Mouse (Mus musculus): ENCODE results near the gene Acsf2.
"Not testable (repeated sequence)": the region's sequence is repeated elsewhere in the genome, so short reads cannot be mapped to it uniquely, and the experiment has no call there.

Gene Acsf2

DNA sequence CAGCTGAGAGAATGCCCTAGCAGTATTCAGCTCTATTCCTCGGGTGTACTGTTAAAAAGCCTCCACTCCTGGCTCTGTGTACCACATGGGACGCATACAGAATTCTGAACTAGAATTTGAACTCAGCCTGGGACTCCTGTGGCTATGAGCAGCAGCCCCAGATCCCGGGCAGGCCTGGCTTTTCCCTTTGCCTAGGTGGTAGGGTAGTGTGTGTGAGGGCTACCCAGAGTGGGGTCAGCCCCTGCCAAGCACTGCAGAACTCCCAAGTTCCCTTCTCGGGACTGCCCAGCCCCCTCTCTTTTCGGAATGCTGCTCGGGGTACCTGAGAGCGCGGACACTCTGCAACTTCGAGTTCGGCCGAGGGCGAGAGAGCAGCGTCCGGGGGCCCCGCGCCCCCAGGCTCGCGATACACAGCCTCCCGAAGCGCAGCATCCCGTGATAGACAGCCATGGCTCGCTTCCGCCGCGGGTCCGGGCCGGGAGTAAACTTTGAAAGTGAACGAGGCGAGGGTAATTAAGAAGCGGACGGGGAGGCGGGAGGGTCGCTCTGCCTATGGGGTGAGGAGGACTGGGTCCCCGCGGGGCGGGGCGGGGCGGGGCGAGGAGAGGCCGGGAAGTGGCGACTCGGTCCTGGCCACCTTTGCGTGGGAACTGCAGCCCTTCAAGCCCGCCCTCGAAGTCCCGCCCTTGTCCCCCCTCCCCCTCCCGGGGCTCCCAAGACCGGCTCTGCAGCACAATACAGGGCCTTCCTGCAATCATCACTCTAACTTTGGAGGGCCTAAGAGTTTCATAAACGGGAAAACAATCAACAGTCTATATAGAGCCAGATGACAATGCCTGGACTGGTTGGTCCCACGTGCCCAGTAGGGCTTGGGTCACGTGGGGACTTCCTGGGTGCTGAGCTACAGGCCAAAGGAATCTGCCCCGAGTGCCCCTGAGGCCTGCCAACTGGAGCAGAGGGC lies at the start of gene Acsf2:
TSS of gene Acsf2 (minus strand) at position 551 of the 961 bp plus-strand sequence.
- DNase-seq (ENCODE audit: low spot score), result peak; percentile 87

GRCm38 (mm10) chr11:94651241-94651640 lies 49.6 kb upstream of the Acsf2 start:
- DNase-seq (ENCODE audit: low spot score), result not testable (repeated sequence)

GRCm38 (mm10) chr11:94646457-94646856 lies 44.8 kb upstream of the Acsf2 start:
- no peak for DNase-seq (ENCODE audit: low spot score)

DNA sequence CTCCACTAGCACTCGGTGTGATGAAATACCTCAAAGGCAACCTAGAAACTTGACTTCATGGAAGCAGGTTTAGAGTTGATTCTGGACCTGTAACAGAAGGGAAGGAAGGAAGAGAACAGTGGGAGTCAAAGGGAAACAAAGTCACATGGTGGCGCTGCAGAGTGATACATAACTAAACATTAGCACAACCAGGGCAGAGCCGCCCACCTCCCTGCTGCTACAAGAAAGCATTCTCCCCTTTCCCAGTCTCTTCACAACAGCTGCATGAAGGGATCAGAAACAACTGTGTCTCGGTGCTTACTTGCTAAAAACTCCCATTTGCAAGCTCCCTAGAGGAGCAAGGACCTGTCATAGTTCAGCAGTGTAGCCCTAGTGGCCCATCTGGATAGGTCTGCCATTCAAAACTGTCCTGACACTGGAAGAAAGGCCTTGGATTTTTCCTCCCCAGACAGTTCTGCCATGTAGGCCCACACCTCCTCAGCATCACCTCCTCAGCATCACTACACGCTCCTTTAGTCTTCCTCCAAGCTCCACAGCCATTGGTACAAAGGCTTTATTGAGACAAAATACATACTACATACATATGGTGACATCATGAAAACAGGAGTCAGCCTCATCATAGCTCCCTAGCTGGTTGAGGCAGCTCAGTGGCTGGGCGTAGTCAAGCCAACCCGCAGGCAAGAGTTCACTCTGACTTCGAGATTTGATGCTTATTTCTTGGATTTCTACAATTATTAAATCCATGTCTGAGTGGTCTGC lies 43.0 kb upstream of the Acsf2 start:
- no peak for DNase-seq (ENCODE audit: low spot score)

- no peak for DNase-seq (ENCODE audit: low spot score)
These were observed 32.8 kb upstream of the Acsf2 start for GRCm38 (mm10) chr11:94634431-94634830.

DNA sequence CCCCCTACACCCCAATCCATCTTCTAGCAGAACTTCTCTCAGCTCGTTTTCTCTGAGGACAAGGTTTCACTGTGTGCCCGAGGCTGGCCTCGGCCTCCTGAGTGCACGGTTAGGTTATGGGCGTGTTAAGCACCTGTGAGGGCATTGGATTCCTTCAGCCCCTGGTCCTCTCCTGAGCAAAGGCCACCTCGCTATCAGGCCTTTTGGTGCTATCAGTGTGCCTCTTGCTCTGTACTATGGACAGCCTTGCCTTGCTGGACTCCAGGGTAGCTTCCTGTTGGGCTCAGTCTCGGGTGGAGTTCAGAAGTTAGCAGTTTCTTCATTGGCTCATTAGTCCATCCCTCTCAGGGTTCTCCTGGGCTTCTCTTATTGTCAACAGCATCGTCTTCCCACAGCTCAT lies 31.3 kb upstream of the Acsf2 start:
- no peak for DNase-seq (ENCODE audit: low spot score)

DNA sequence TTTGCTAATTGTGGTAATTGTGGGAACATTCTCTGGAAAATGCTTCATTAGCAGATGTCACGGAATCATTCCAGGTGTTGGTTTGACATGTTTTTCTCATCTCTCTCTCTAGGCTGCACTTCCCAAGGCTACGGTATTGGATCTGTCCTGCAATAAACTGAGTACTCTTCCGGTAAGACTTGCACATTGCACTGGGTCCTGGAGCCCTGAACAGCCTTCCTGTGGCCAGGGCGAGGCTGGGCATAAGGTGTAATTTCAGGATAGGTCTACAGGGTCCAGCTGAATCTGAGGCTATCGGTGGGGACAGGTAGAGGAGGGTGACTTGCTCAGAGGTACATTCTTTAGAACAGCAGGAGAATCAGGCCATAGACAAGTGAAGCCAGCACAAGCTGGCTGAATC lies 30.3 kb upstream of the Acsf2 start:
- DNase-seq (ENCODE audit: low spot score), result no peak

- DNase-seq (ENCODE audit: low spot score), result peak; percentile 16
These were observed 28.7 kb upstream of the Acsf2 start for GRCm38 (mm10) chr11:94630199-94631011.

DNA sequence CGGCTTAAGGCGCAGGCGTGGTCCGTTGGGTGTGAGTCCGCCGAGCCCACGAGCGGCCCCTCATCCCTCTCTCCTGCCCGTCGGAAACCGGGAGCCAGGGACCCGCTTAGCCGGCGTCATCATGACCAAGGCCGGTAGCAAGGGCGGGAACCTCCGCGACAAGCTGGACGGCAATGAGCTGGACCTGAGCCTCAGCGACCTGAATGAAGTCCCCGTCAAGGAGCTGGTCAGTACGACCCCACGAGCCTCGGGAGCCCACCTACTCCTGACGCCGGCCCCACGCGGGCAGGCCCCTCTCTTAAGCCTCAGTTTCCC lies 28.2 kb upstream of the Acsf2 start:
- DNase-seq (ENCODE audit: low spot score), result no peak

DNA sequence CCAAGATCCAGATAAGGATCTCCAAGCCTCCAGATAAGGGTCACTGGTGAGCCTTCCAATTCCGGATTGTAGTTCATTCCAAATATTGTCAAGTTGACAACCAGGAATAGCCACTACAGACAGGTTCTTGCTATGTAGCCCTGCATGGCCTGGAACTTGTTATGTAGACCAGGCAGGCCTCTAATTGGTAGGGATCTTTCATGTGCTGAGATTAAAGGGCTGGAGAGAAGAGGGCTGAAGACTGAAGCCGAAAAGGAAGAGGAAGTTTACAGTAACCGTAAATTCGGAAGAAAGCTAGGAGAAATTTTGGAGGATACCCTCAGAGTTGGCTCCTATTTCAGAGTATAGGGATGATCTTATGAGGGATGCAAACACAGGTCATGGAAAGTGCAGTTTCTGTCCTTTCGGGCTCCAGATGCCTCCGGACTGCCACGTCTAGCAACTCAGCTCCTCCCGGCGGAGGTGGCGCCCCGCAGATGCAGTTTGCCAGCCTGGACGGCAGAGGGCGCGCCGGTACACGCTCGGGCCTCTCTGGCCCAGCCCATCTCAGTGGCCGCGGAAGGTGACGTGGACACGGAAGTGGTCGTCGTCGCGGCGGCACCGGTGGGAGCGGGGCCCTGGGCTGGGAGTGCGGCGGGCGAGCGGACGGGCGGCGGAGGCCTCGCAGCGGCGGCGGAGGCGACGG lies 27.7 kb upstream of the Acsf2 start, which contains the start of gene Lrrc59:
TSS of gene Lrrc59 (plus strand) at position 569 of the 685 bp plus-strand sequence.
- DNase-seq (ENCODE audit: low spot score), result peak; percentile 90

- DNase-seq (ENCODE audit: low spot score), result no peak
These were observed 20.5 kb upstream of the Acsf2 start for GRCm38 (mm10) chr11:94622162-94622561.

DNA sequence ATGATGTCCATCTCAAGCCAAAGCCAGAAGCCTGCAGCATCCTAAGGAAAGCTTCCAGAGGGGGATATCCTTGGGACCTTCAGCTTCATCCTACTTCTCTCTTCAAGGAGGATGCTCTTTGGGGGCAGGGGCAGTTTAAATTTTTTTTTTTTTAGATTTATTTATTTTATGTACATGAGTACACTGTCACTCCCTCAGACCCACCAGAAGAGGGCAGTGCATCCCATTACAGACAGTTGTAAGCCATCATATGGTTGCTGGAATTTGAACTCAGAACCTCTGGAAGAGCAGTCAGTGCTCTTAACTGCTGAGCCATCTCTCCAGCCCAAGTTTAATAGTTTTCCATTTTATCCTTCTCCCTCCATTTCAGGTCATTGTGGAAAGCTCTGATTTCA lies 19.8 kb upstream of the Acsf2 start:
- no peak for DNase-seq (ENCODE audit: low spot score)

DNA sequence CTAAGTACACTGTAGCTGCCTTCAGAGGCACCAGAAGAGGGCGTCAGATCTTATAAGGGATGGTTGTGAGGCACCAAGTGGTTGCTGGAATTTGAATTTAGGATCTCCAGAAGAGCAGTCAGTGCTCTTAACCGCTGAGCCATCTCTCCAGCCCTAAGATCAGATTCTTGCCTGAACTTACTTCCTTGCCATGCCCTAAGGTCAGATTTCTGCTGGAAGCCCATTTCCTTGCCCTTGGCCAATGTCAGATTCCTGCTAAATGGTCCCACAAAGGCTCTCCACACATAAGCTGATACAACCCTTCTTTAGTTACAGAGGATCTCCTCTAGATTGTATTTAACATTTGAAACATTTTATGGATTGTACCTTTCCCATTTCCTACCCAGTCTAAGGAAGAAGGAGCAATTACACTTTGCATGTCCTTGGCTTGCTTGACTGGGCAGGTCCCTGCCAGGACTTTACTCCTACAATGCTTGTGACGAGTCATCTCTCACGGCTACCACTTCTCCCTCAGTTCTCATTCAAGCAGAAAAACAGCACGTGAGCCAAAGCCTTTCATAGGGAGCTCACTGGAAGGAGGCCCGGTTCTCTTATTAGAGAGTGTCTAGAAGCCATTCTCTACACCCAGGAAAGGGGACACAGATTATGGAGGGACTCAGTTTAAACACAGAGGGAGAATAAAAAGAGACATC lies 19.2 kb upstream of the Acsf2 start:
- DNase-seq (ENCODE audit: low spot score), result no peak

GRCm38 (mm10) chr11:94617646-94618045 lies 16.0 kb upstream of the Acsf2 start:
- no peak for DNase-seq (ENCODE audit: low spot score)

DNA sequence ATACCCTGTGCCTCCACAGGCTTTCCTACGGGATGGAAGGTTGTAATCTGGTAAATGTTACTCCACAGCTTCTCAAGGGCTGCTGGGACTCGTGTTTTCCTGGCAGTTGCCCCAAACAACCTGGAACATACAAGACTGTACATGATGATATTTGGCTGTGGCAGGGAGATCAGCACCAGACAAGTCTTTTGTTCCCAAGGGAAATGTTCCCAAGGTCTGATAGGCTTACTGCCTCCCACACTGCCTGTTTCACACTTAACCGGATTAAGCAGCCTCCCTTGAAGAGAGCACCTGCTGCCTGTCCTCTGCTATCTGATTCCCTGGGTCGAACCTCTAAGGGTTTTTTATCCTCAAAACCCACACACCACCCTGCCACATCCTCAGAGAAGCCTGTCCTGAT lies 13.8 kb upstream of the Acsf2 start:
- DNase-seq (ENCODE audit: low spot score), result no peak

GRCm38 (mm10) chr11:94614603-94615002 lies 12.9 kb upstream of the Acsf2 start:
- DNase-seq (ENCODE audit: low spot score), result no peak

DNA sequence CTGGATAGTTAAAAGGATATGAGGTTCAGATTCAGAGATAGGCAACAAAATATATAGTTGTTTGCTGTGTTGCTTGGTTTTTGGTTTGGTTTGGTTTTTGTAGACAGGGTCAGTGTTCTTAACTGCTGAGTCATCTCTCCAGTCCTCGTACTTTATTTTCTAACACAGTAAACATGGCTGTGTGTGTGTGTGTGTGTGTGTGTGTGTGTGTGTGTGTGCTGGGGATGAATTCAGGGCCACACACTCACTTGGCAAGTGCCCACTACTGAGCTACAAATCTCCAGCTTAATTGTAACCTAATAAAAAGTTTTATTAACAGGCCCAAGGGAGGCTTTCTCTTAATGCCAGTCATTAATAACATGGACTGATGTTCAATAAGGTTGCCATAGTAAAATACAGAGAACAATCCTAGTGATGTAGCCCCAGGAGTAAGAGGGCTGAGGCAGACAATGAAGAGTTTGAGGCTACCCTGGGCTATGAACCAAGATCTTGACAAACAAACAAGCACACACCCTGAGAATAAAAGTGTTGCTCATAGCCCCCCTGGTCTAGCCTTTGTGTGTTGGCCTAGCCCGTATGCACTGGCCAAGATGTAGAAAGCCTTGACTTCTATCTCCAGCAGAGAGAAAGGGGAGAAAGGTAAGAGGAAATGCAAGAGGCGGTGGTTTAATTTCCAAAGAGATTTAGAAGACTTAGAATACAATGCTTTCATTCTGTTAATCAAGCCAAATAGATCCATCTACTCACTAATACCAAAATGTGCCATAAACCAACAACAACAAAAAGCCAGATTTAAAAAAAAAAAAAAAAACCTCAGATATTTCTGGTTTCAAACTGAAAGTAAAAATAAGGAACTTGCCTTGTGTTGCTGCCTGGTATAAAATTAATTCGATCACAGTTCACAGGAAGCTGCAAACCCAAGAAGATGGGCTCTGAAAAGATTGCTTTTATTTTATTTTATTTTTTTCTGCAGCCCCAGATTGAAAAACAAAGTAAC lies 9.4 kb upstream of the Acsf2 start:
- peak; percentile 25 for DNase-seq (ENCODE audit: low spot score)

GRCm38 (mm10) chr11:94602356-94602955 lies 785 bp upstream of the Acsf2 start:
- DNase-seq (ENCODE audit: low spot score), result no peak

DNA sequence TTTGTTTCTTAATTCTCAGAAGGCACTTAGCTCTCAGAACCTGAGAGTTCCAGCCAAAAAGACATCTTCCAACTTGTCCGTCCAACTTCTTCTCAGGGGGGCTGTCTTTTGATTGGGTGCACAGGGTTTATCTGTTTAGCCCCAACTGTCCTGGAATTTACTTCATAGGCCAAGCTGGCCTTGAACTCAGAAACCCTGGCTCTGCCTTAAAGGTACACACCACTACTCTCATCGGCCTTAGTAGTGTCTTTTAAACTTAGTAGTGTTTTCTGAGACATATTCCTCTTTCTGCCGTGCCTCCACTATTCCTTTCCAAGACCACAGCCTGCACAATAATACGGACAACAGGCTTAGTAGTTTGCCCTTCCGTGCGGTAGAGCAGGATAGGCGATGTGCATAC lies 1.2 kb downstream of the Acsf2 start:
- DNase-seq (ENCODE audit: low spot score), result no peak

Data from ovary, adult 18-20 months (tissue).